Mouse (Mus musculus) forebrain, embryonic 14.5 days (tissue): Measurements from ENCODE around the gene Ctss. TPM values are rescaled to one million over a fixed set of nuclear protein-coding genes. Genes with fewer than 3 reads are reported as not detected.

Experiments used
- ATAC-seq: fragments of 200-750 bp; cut with Nextera tagmentation; 2 replicates; pipeline ENCODE4 v1.8.0; 2017; ENCODE audit warnings: mild to moderate bottlenecking, moderate library complexity
- DNase-seq: peaks from one replicate; pipeline ENCODE4 v3.0.0-alpha.2; 2015; ENCODE audit warnings: low spot score
- H3K27ac ChIP-seq: fragments of 300-500 bp; sonication (generic); 2 replicates; pipeline ENCODE4 v1.5.1; 2014; ENCODE audit warnings: low read depth, mild to moderate bottlenecking, control low read depth, low read length, moderate library complexity
- H3K27me3 ChIP-seq: fragments of 300-500 bp; sonication (generic); replicated peaks from 2 replicates; pipeline ENCODE4 v1.6.1; 2014; ENCODE audit warnings: low read length, control low read depth, mixed read lengths; ENCODE audit not compliant: control insufficient read depth, insufficient read depth
- H3K36me3 ChIP-seq: fragments of 300-500 bp; sonication (generic); 2 replicates; pipeline ENCODE4 v1.6.1; 2014; ENCODE audit warnings: low read length, control low read depth; ENCODE audit not compliant: control insufficient read depth, insufficient read depth
- H3K4me1 ChIP-seq: fragments of 300-500 bp; sonication (generic); 2 replicates; pipeline ENCODE4 v1.6.1; 2014; ENCODE audit warnings: antibody characterized with exemption, low read length, control low read depth; ENCODE audit not compliant: control insufficient read depth, insufficient read depth
- H3K4me2 ChIP-seq: fragments of 300-500 bp; sonication (generic); 2 replicates; pipeline ENCODE4 v1.6.1; 2014; ENCODE audit warnings: mild to moderate bottlenecking, control low read depth, low read length
- H3K4me3 ChIP-seq: fragments of 300-500 bp; sonication (generic); 2 replicates; pipeline ENCODE4 v1.5.1; 2014; ENCODE audit warnings: low read depth, low read length, control low read depth
- H3K9ac ChIP-seq: fragments of 300-500 bp; sonication (generic); 2 replicates; pipeline ENCODE4 v1.6.1; 2014; ENCODE audit warnings: mild to moderate bottlenecking, low read length, control low read depth, moderate library complexity
- H3K9me3 ChIP-seq: fragments of 300-500 bp; sonication (generic); replicated peaks from 2 replicates; pipeline ENCODE4 v1.6.1; 2016; ENCODE audit warnings: low read length, control low read depth, mixed read lengths; ENCODE audit not compliant: control insufficient read depth
- WGBS: fragments of 180-500 bp; shearing (Covaris S2); extraction: QIAGEN DNeasy Blood & Tissue Kit; methylation state at CpG from one replicate; pipeline ENCODE4 v1.1.7; 2014; 5-methylcytosine and 5-hydroxymethylcytosine counted together
- polyA plus RNA-seq: library from polyadenylated mRNA; unstranded; fragments of >200 nt; fragmentation: Nextera tagmentation; extraction: Ambion mirVana; gene quantifications from 2 replicates; pipeline ENCODE4 v1.2.1, GENCODE M21; 2014

Ctss gene
- polyA plus RNA-seq, 1 experiment from 2014 or later: 14.4 TPM

- 0 out of 2 replicates have a peak, but pooled peaks cover 2% of the 10 kb centered on the region for H3K4me1 ChIP-seq
- no peaks in the 10 kb centered on the region for H3K27me3 ChIP-seq
- peak; percentile 99 for DNase-seq
- peak within 1 kb of the TSS; percentile 67 for H3K9ac ChIP-seq
- H3K27ac ChIP-seq: peak within 1 kb of the TSS; percentile 66; the same call in 1 of the 2 replicates
- H3K4me2 ChIP-seq: peak within 1 kb of the TSS; percentile 71
- peak within 1 kb of the TSS; percentile 75 for H3K4me3 ChIP-seq
- H3K9me3 ChIP-seq: no peaks in the 10 kb centered on the region
- ATAC-seq: peak; percentile 100
- H3K36me3 ChIP-seq: peaks cover 16% of the 10 kb centered on the region
- under 1% methylated on average over 12 of the region's 12 CpGs for WGBS
Measured at GRCm38 (mm10) chr3:95588604-95589086, 62.1 kb downstream of the Ctss start, which contains the start of gene Golph3l. TSS of gene Golph3l (plus strand) at chr3:95588934.

DNA sequence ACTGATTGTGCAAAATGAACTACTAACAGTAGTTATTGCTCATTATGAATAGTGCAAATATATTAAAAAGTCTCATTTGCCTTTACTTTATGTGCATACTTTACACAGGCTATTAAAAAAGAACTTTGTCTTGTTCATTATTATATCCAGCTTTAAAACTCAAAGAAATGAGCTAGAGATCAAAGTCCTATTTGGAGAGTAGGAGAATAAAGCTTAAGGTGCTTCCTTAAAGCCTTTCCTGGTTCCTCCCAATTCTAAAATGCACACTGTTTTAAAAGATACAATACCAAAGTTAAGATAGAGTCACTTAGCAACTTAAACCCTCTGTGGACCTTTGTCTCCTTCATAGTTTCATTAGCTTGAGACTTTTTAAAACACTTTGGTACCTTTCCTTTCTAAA, 72.1 kb downstream of the Ctss start:
- H3K9me3 ChIP-seq: no peaks in the 10 kb centered on the region
- H3K4me1 ChIP-seq: no peaks in the 10 kb centered on the region
- no peak overlapping the region for H3K4me2 ChIP-seq
- H3K9ac ChIP-seq: no peak overlapping the region
- DNase-seq: no peak
- no peak for ATAC-seq
- H3K36me3 ChIP-seq: peaks cover 17% of the 10 kb centered on the region
- H3K27ac ChIP-seq: no peak overlapping the region
- H3K27me3 ChIP-seq: no peaks in the 10 kb centered on the region
- H3K4me3 ChIP-seq: no peak overlapping the region

GRCm38 (mm10) chr3:95601287-95601686, 74.7 kb downstream of the Ctss start:
- ATAC-seq (no peak), DNase-seq (no peak)
- no peak overlapping the region for H3K27ac ChIP-seq
- H3K9me3 ChIP-seq: no peaks in the 10 kb centered on the region
- no peak overlapping the region for H3K4me3 ChIP-seq
- H3K4me1 ChIP-seq: no peaks in the 10 kb centered on the region
- WGBS: 94% methylated on average over 3 of the region's 3 CpGs
- no peak overlapping the region for H3K9ac ChIP-seq
- no peak overlapping the region for H3K4me2 ChIP-seq
- no peaks in the 10 kb centered on the region for H3K27me3 ChIP-seq
- H3K36me3 ChIP-seq: peaks cover 6% of the 10 kb centered on the region; the same call in 1 of the 2 replicates

Other genes starting within 250 kb of the Ctss start
- gene Mindy1, start 245.4 kb upstream of the Ctss start, polyA plus RNA-seq: 48.6 and 50.7 TPM in 2 replicates
- 40.7 and 42.7 TPM in 2 replicates for gene Prune1, start 244.7 kb upstream of the Ctss start, polyA plus RNA-seq
- gene Anxa9, start 219.6 kb upstream of the Ctss start, polyA plus RNA-seq: 0.27 and 0.64 TPM in 2 replicates
- 75.8 and 91.8 TPM in 2 replicates for gene Cers2, start 212.0 kb upstream of the Ctss start, polyA plus RNA-seq
- 42.2 and 48.9 TPM in 2 replicates for gene Setdb1, start 169.6 kb upstream of the Ctss start, polyA plus RNA-seq
- gene 4930558C23Rik, start 123.9 kb upstream of the Ctss start, polyA plus RNA-seq: not detected in 2 replicates
- gene Arnt, start 92.4 kb upstream of the Ctss start, polyA plus RNA-seq: 9.0 and 12.5 TPM in 2 replicates
- 7.4 and 7.5 TPM in 2 replicates for gene Ctsk, start 27.5 kb upstream of the Ctss start, polyA plus RNA-seq
- not detected in 2 replicates for gene Hormad1, start 32.9 kb downstream of the Ctss start, polyA plus RNA-seq
- gene Golph3l, start 62.1 kb downstream of the Ctss start, polyA plus RNA-seq: 40.7 and 43.5 TPM in 2 replicates
- 97.2 and 106 TPM in 2 replicates for gene Ensa, start 98.2 kb downstream of the Ctss start, polyA plus RNA-seq
- 50.3 and 50.8 TPM in 2 replicates for gene Mcl1, start 132.0 kb downstream of the Ctss start, polyA plus RNA-seq
- 0.13 and 0.72 TPM in 2 replicates for gene Adamtsl4, start 161.1 kb downstream of the Ctss start, polyA plus RNA-seq
- gene Ecm1, start 212.8 kb downstream of the Ctss start, polyA plus RNA-seq: 6.6 and 9.0 TPM in 2 replicates
- 46.6 and 50.7 TPM in 2 replicates for gene Tars2, start 233.4 kb downstream of the Ctss start, polyA plus RNA-seq